In the genomic region with DNA sequence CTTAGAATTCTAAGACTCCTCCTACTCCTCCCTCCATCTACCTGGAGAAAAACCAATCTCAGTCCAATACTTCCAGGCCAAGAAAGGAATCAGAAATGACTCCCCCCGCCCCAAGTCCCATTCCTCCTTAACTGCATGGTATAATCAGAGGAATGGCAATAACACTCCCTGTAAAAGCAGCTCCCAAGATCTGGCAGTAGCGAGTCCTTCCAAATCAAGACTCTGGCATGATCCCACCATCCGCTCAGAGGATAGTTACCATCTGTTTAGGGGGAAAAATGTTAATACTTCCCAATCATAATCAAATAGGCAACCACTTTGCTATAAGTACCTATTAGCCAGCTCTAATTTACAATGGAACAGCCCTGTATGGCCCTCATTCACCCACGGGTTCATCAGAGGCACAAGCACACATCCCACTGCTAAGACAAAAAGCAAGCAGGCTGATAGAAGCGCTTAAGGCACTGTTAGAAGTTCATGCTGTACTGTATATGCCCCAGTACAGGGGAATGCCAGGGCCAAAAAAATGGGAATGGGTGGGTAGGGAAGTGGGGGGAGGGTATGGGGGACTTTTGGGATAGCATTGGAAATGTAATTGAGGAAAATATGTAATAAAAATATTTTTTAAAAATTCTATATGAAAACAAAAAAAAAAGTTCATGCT, we compare ENCODE assay signal across 25 mouse cellular contexts.
DNase-seq lines count a peak whose midpoint lies in the region; TF ChIP-seq lines count a peak whose summit lies in the region.
"Had no signal": no experiment of that assay in that cellular context is flagged by ENCODE, and none has a peak within 500 bp of the region (broad histone marks: within the 10 kb centered on the region; RNA-seq: fewer than 3 reads in every experiment).

No protein-coding gene starts in this region.

- H3K4me3 ChIP-seq in layer of hippocampus, adult 2 months, result no peak overlapping the region
- H3K4me3 ChIP-seq: embryonic facial prominence, embryonic 13.5 days; limb, embryonic 10.5 days; limb, embryonic 15.5 days; liver, embryonic 13.5 days; megakaryocyte, embryonic 14.5 days; midbrain, embryonic 12.5 days; neural tube, embryonic 13.5 days had no signal

- peak; percentile 44 for DNase-seq in cerebellum, adult 11 months
- DNase-seq in cerebellum, postnatal 4 days (ENCODE audit: low spot score in 2 of 2), result no peak
- DNase-seq in layer of hippocampus, adult 2 months (ENCODE audit: low spot score in 2 of 2), result no peak
- no peak for DNase-seq in layer of hippocampus, adult 18-20 months (ENCODE audit: low spot score in 2 of 2)
- peak; percentile 40 to 66 for DNase-seq in cerebellum, postnatal 14 days
- no peak for DNase-seq in kidney, postnatal 36 days
- no peak for DNase-seq in urinary bladder, postnatal 14 days (ENCODE audit: low spot score)
- DNase-seq in thymus, postnatal 4 days, result no peak
- DNase-seq: adrenal gland, adult 2 months; adrenal gland, postnatal 36 days; gastrocnemius, postnatal 10 days; heart, postnatal 14 days; kidney, adult 8-10 months; kidney, postnatal 10 days; liver, embryonic 13.5 days; lung, adult 18-20 months; lung, postnatal 4 days; thymus, adult 2 months; thymus, postnatal 36 days had no signal

- peak overlapping the region; percentile 84 for H3K27ac ChIP-seq in layer of hippocampus, adult 2 months
- H3K27ac ChIP-seq: embryonic facial prominence, embryonic 13.5 days; limb, embryonic 10.5 days; limb, embryonic 15.5 days; liver, embryonic 13.5 days; midbrain, embryonic 12.5 days; neural tube, embryonic 13.5 days had no signal

- no peak for TF ChIP-seq CTCF in layer of hippocampus, adult 2 months (conservative IDR thresholded peaks at IDR 0.05)

Comparison
In these comparisons a context has a peak if more than half of its experiments do, and no peak if none do; other contexts are left out.
1. DNase-seq: peak in cerebellum, adult 11 months (single experiment) and cerebellum, postnatal 14 days (2 of 2); none in cerebellum, postnatal 4 days (0 of 2), layer of hippocampus, adult 2 months (0 of 2), layer of hippocampus, adult 18-20 months (0 of 2), kidney, postnatal 36 days (0 of 2), urinary bladder, postnatal 14 days (single experiment) and thymus, postnatal 4 days (single experiment).